Mouse (Mus musculus): ENCODE results near the gene Id1.

Id1 gene

GRCm38 (mm10) chr2:152723651-152724331, 12.3 kb upstream of the Id1 start:
- no peak for ATAC-seq (ENCODE audit: low TSS enrichment)

GRCm38 (mm10) chr2:152724332-152724723, 11.7 kb upstream of the Id1 start:
- ATAC-seq (ENCODE audit: low TSS enrichment), result no peak

- ATAC-seq (ENCODE audit: low TSS enrichment), result no peak
These were observed 10.8 kb upstream of the Id1 start for GRCm38 (mm10) chr2:152725178-152725750.

GRCm38 (mm10) chr2:152726213-152726612, 9.8 kb upstream of the Id1 start:
- ATAC-seq (ENCODE audit: low TSS enrichment), result no peak

- no peak for ATAC-seq (ENCODE audit: low TSS enrichment)
These were observed 9.2 kb upstream of the Id1 start for GRCm38 (mm10) chr2:152726751-152727335.

GRCm38 (mm10) chr2:152727795-152728510, 8.1 kb upstream of the Id1 start:
- no peak for ATAC-seq (ENCODE audit: low TSS enrichment)

GRCm38 (mm10) chr2:152728594-152728993, 7.5 kb upstream of the Id1 start:
- ATAC-seq (ENCODE audit: low TSS enrichment), result no peak

GRCm38 (mm10) chr2:152729013-152729635, 6.9 kb upstream of the Id1 start:
- ATAC-seq (ENCODE audit: low TSS enrichment), result no peak

GRCm38 (mm10) chr2:152729636-152730020, 6.4 kb upstream of the Id1 start:
- ATAC-seq (ENCODE audit: low TSS enrichment), result no peak

- ATAC-seq (ENCODE audit: low TSS enrichment), result no peak
These were observed 2.9 kb upstream of the Id1 start for GRCm38 (mm10) chr2:152733201-152733600.

- ATAC-seq (ENCODE audit: low TSS enrichment), result no peak
These were observed 1.6 kb upstream of the Id1 start for GRCm38 (mm10) chr2:152734501-152734900.

GRCm38 (mm10) chr2:152734984-152735383, 1.1 kb upstream of the Id1 start:
- peak; percentile 91 for ATAC-seq (ENCODE audit: low TSS enrichment)

- ATAC-seq (ENCODE audit: low TSS enrichment), result no peak
These were observed 697 bp downstream of the Id1 start for GRCm38 (mm10) chr2:152736748-152737147.

GRCm38 (mm10) chr2:152737306-152738221, 1.5 kb downstream of the Id1 start:
- ATAC-seq (ENCODE audit: low TSS enrichment), result no peak

- ATAC-seq (ENCODE audit: low TSS enrichment), result no peak
These were observed 2.3 kb downstream of the Id1 start for GRCm38 (mm10) chr2:152738341-152738740.

GRCm38 (mm10) chr2:152739031-152739841, 3.2 kb downstream of the Id1 start:
- no peak for ATAC-seq (ENCODE audit: low TSS enrichment)

- no peak for ATAC-seq (ENCODE audit: low TSS enrichment)
These were observed 3.8 kb downstream of the Id1 start for GRCm38 (mm10) chr2:152739842-152740260.

GRCm38 (mm10) chr2:152740490-152740889, 4.4 kb downstream of the Id1 start:
- no peak for ATAC-seq (ENCODE audit: low TSS enrichment)

GRCm38 (mm10) chr2:152741153-152742041, 5.3 kb downstream of the Id1 start:
- ATAC-seq (ENCODE audit: low TSS enrichment), result no peak

All from frontal cortex, adult (tissue).